Mouse (Mus musculus) ES-Bruce4 (cell line): ENCODE measurements around the gene Prkn.

Source experiments
- CTCF ChIP-seq: IDR thresholded peaks from one replicate; pipeline ENCODE4 v1.8.1; 2011; ENCODE audit warnings: low read depth, low read length
- EP300 ChIP-seq: IDR thresholded peaks from 2 replicates; pipeline ENCODE4 v1.6.1; 2011; ENCODE audit warnings: low read depth, low read length; ENCODE audit not compliant: insufficient read depth

GRCm38 (mm10) chr17:12037065-12037464 lies 1196.9 kb downstream of the Prkn start:
- TF ChIP-seq EP300 (no peak), CTCF (no peak)
